Mouse (Mus musculus): ENCODE measurements around the gene Ric1.
A peak's percentile ranks its signal among the peaks of the same experiment; 100 is the strongest.
"Not testable (repeated sequence)": the region's sequence is repeated elsewhere in the genome, so short reads cannot be mapped to it uniquely, and the experiment has no call there.

Ric1 gene

GRCm38 (mm10) chr19:29528568-29528967 is 6.5 kb downstream of the Ric1 start:
- no peak for DNase-seq (ENCODE audit: low spot score)

GRCm38 (mm10) chr19:29534030-29534429 is 11.9 kb downstream of the Ric1 start:
- no peak for DNase-seq (ENCODE audit: low spot score)

GRCm38 (mm10) chr19:29542256-29542970 is 20.3 kb downstream of the Ric1 start:
- DNase-seq (ENCODE audit: low spot score) = peak; percentile 26

GRCm38 (mm10) chr19:29544026-29544425 is 21.9 kb downstream of the Ric1 start:
- no peak for DNase-seq (ENCODE audit: low spot score)

DNA sequence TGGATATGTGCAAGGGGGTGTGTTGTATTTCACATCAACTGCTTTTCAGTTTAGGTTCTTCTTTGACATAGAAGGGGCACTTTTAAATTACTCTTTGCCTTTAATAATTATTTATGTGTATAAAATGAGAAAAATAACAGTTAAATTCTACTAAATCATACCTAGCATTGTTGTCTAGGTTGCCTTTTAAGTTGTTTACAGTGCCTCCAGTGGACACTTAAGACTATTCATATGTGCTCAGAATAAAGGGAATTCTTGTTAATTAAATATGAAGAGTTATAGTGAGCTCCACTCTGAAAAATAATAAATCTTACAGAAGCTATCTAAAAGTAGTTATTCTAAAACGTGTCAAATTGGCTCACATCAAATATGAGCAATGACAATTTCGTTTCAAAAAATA is 28.5 kb downstream of the Ric1 start:
- DNase-seq (ENCODE audit: low spot score) = no peak

GRCm38 (mm10) chr19:29551128-29551527 is 29.0 kb downstream of the Ric1 start:
- no peak for DNase-seq (ENCODE audit: low spot score)

DNA sequence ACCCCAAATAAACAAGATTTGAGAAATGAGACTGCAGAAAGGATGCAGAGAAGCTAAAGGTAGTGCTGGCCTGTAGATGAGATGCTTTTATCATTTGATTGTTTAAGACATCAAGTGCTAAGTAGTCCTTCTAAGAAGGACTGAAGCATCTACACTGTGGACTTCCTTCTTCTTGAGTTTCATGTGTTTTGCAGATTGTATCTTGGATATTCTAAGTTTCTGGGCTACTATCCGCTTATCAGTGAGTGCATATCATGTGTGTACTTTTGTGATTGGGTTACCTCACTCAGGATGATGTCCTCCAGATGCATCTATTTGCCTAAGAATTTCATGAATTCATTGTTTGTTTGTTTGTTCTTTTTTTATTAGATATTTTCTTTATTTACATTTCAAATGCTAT is 29.9 kb downstream of the Ric1 start:
- DNase-seq (ENCODE audit: low spot score) = not testable (repeated sequence)

GRCm38 (mm10) chr19:29557171-29557845 is 35.2 kb downstream of the Ric1 start:
- DNase-seq (ENCODE audit: low spot score) = not testable (repeated sequence)

GRCm38 (mm10) chr19:29562166-29562565 is 40.1 kb downstream of the Ric1 start:
- no peak for DNase-seq (ENCODE audit: low spot score)

DNA sequence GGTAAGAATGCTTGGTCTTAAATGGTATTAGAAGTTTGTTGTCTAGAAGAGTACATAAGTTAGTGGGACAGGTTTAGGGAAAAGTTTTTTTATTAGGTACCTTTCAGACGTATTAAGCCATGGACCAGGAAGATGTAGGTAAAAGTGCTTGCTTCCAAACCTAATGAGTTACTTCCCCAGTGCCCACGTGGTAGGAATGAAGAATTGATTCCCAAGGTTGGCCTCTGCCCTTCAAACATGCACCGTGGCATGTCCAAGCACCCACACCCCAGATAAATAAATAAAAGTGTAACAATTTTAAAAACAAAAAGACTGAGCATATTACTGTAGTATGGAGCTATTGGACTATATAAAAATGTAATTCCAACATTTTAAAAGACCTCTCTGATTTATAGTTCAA is 40.5 kb downstream of the Ric1 start:
- no peak for DNase-seq (ENCODE audit: low spot score)

DNA sequence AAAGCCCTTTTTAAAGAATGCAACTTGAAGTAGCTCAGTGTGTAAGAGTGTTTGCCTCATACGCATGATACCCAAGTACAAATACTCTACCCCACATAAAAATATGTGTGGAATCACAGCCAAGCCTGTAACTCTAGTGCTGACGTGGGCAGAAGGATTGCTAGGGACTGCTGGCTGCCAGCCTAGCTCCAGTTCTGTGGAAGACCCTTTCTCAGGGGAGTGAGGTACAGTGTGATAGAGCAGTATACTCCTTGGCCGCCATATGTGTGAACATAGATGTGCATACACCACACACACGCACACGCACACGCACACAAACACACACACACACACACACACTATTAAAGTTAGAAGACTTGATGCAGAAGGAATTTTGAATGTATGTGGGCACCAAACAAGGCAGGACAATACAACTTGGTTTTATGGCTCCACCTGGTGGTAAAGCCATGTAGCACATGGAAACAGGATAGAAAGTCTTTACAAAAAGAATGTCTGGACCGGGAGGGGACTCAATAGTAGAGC is 41.2 kb downstream of the Ric1 start:
- DNase-seq (ENCODE audit: low spot score) = peak; percentile 73

DNA sequence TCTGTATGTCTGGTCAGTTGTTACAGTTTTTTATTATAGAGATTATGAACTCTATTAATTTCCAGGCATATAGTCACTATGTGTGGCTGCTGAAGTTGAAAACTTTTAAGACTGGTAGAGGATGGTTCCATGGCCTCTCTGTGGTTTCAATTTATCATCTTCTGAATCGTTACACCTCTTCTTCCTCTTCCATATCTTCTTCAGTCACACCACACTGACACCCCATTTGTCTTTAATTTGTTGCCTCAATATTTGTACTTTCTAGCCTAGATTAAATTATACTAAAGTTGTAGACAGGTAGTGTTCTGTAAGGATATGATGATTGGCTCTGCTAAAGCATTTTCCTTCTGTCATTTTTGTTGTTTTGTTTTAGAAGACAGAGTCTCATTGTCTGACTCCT is 44.4 kb downstream of the Ric1 start:
- no peak for DNase-seq (ENCODE audit: low spot score)

- DNase-seq (ENCODE audit: low spot score) = no peak
These were observed 60.4 kb downstream of the Ric1 start for GRCm38 (mm10) chr19:29582439-29582838.

DNA sequence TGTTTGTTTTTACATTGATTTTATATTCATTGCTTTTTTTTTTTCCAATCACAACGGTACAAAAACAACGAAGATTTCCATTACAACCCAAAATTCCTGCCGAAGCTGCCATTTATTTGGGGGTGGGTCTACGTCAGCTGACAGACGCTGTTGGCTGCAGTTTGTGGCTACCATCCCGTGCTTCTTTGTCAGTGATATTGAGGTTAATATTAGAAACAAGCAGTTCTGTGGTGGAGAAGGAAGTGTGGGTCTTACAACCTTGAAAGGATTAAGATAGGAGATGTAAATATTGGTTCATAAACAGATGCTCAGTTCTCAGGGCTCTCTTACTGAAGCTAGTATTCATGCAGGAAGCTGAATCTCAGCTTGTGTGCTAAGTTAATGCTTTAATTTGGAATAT is 61.7 kb downstream of the Ric1 start:
- DNase-seq (ENCODE audit: low spot score) = no peak

- DNase-seq (ENCODE audit: low spot score) = not testable (repeated sequence)
These were observed 71.7 kb downstream of the Ric1 start for GRCm38 (mm10) chr19:29593783-29594182.

DNA sequence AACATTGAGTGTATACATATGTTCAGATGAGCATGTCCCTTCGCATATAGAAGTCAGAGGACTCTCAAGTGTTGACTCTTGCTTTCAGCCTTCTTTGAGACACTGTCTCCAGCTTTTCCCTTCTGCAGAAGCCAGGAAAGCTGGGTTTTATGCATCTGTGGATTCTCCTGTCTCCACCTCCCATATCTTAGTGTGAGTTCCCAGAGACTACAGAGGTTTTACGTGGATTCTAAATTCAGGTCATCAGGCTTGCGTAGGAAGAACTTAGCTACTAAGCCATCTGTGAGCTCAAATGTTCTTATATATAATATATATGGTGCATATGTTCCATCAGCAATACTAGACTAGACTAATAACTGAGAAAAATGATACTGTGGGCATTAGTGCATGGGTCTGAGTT is 74.2 kb downstream of the Ric1 start:
- no peak for DNase-seq (ENCODE audit: low spot score)

GRCm38 (mm10) chr19:29596985-29597384 is 74.9 kb downstream of the Ric1 start:
- no peak for DNase-seq (ENCODE audit: low spot score)

- no peak for DNase-seq (ENCODE audit: low spot score)
These were observed 76.9 kb downstream of the Ric1 start for GRCm38 (mm10) chr19:29598981-29599380.

- no peak for DNase-seq (ENCODE audit: low spot score)
These were observed 81.7 kb downstream of the Ric1 start for GRCm38 (mm10) chr19:29603548-29604353.

GRCm38 (mm10) chr19:29604653-29605052 is 82.6 kb downstream of the Ric1 start:
- no peak for DNase-seq (ENCODE audit: low spot score)

DNA sequence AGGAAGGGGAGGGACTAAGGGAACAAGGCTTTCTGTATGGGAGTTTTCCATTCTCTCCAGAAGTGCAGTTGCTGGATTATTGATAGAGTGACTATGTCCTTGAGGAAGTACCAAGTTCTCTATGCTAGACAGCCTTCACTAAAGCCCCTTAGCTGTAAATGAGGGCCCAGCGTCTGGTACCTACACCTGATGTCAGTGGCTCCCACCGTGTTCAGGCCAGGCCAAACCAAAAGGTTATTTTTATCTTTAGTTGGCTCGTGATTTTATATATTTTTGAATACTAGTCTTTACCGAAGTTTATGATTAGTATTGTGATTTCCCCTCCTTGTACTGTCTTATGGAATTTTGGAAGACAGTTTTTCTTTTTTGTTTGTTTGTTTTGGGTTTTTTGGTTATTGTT is 85.4 kb downstream of the Ric1 start:
- DNase-seq (ENCODE audit: low spot score) = no peak

DNA sequence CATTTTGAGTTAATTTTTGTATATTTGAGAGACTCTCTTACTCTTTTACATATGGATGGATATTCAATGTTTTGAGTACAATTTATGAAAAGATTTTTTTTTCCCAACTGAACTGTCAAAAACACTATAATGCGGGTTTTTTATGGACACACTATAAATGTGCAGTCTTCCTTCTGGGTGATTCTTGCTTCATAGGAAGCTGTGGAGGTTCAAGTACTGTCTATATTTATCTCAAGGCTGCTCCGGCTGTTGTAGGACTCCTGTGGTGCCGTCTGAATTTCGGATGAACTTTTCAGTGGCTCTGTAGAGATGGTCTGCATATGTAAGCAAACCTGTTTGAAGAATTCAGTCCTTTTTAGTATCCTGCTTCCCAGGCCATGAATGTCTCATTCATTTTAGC is 86.1 kb downstream of the Ric1 start:
- DNase-seq (ENCODE audit: low spot score) = no peak

GRCm38 (mm10) chr19:29610907-29611306 is 88.8 kb downstream of the Ric1 start:
- no peak for DNase-seq (ENCODE audit: low spot score)

Data from layer of hippocampus, adult 11-12 months (tissue).